Mouse (Mus musculus) midbrain, embryonic 14.5 days (tissue): ENCODE data around the gene Slc22a4. TPM values are rescaled to one million over a fixed set of nuclear protein-coding genes. Genes with fewer than 3 reads are reported as not detected.
"Not testable (repeated sequence)": the region's sequence is repeated elsewhere in the genome, so short reads cannot be mapped to it uniquely, and the experiment has no call there.

ENCODE experiments used
- ATAC-seq: fragments of 200-750 bp; cut with Nextera tagmentation; 2 replicates; pipeline ENCODE4 v1.8.0; 2017; ENCODE audit warnings: moderate number of reproducible peaks, moderate library complexity; ENCODE audit not compliant: low FRiP score, low TSS enrichment
- DNase-seq: peaks from one replicate; pipeline ENCODE4 v3.0.0-alpha.2; 2015
- H3K27ac ChIP-seq: fragments of 300-500 bp; sonication (generic); replicated peaks from 2 replicates; pipeline ENCODE4 v1.5.1; 2014; ENCODE audit warnings: mild to moderate bottlenecking, low read depth, low read length, moderate library complexity
- H3K27me3 ChIP-seq: fragments of 300-500 bp; sonication (generic); 2 replicates; pipeline ENCODE4 v1.6.1; 2014; ENCODE audit warnings: low read length, control low read depth, mixed read lengths; ENCODE audit not compliant: control insufficient read depth, insufficient read depth
- H3K36me3 ChIP-seq: fragments of 300-500 bp; sonication (generic); 2 replicates; pipeline ENCODE4 v1.6.1; 2014; ENCODE audit warnings: low read length, control low read depth; ENCODE audit not compliant: control insufficient read depth, insufficient read depth
- H3K4me1 ChIP-seq: fragments of 300-500 bp; sonication (generic); 2 replicates; pipeline ENCODE4 v1.6.1; 2014; ENCODE audit warnings: mild to moderate bottlenecking, antibody characterized with exemption, low read length, control low read depth; ENCODE audit not compliant: control insufficient read depth, insufficient read depth
- H3K4me2 ChIP-seq: fragments of 300-500 bp; sonication (generic); 2 replicates; pipeline ENCODE4 v1.6.1; 2014; ENCODE audit warnings: mild to moderate bottlenecking, low read length, moderate library complexity
- H3K4me3 ChIP-seq: fragments of 300-500 bp; sonication (generic); replicated peaks from 2 replicates; pipeline ENCODE4 v1.5.1; 2014; ENCODE audit warnings: low read depth, low read length
- H3K9ac ChIP-seq: fragments of 300-500 bp; sonication (generic); replicated peaks from 2 replicates; pipeline ENCODE4 v1.6.1; 2014; ENCODE audit warnings: mild to moderate bottlenecking, low read length, moderate library complexity
- H3K9me3 ChIP-seq: fragments of 300-500 bp; sonication (generic); 2 replicates; pipeline ENCODE4 v1.6.1; 2016; ENCODE audit warnings: low read length, control low read depth, mixed read lengths; ENCODE audit not compliant: control insufficient read depth
- WGBS: fragments of 180-500 bp; shearing (Covaris S2); extraction: QIAGEN DNeasy Blood & Tissue Kit; methylation state at CpG from one replicate; pipeline ENCODE4 v1.1.7; 2014; 5-methylcytosine and 5-hydroxymethylcytosine counted together
- polyA plus RNA-seq: library from polyadenylated mRNA; unstranded; fragments of >200 nt; fragmentation: Nextera tagmentation; extraction: Ambion mirVana; gene quantifications from 2 replicates; pipeline ENCODE4 v1.2.1, GENCODE M21; 2014

Gene Slc22a4
- polyA plus RNA-seq, 1 experiment from 2014 or later = 2.5 TPM

- Histone ChIP-seq H3K27me3 (no peaks in the 10 kb centered on the region), H3K4me2 (no peak overlapping the region), H3K27ac (no peak overlapping the region), H3K4me3 (no peak overlapping the region), H3K9me3 (no peaks in the 10 kb centered on the region), H3K36me3 (no peaks in the 10 kb centered on the region), H3K4me1 (no peaks in the 10 kb centered on the region), H3K9ac (no peak overlapping the region)
- ATAC-seq = no peak
- WGBS = 73% methylated on average over 3 of the region's 3 CpGs
- no peak for DNase-seq
Observed at GRCm38 (mm10) chr11:54004734-54005133, 23.2 kb downstream of the Slc22a4 start.

- Histone ChIP-seq H3K4me1 (no peaks in the 10 kb centered on the region), H3K27me3 (no peaks in the 10 kb centered on the region), H3K9me3 (no peaks in the 10 kb centered on the region), H3K4me2 (no peak overlapping the region), H3K4me3 (no peak overlapping the region), H3K9ac (no peak overlapping the region), H3K27ac (no peak overlapping the region), H3K36me3 (no peaks in the 10 kb centered on the region)
- ATAC-seq (no peak), DNase-seq (no peak)
- WGBS = 82% methylated on average over 9 of the region's 9 CpGs
Observed at GRCm38 (mm10) chr11:54004221-54004620, 23.7 kb downstream of the Slc22a4 start.

GRCm38 (mm10) chr11:54002761-54003717 is 24.9 kb downstream of the Slc22a4 start:
- not testable (repeated sequence) for H3K27me3 ChIP-seq, H3K9me3 ChIP-seq, H3K4me1 ChIP-seq, ATAC-seq, H3K9ac ChIP-seq, H3K4me2 ChIP-seq, H3K36me3 ChIP-seq, H3K4me3 ChIP-seq, H3K27ac ChIP-seq
- peak; percentile 87 for DNase-seq
- 50% methylated on average over 12 of the region's 12 CpGs for WGBS

GRCm38 (mm10) chr11:54002147-54002760 is 25.6 kb downstream of the Slc22a4 start:
- Histone ChIP-seq H3K4me3 (no peak overlapping the region), H3K9me3 (no peaks in the 10 kb centered on the region), H3K4me1 (no peaks in the 10 kb centered on the region), H3K36me3 (no peaks in the 10 kb centered on the region), H3K9ac (no peak overlapping the region), H3K27ac (no peak overlapping the region), H3K27me3 (no peaks in the 10 kb centered on the region), H3K4me2 (no peak overlapping the region)
- peak; percentile 81 for DNase-seq
- ATAC-seq = no peak
- WGBS = 6% methylated on average over 5 of the region's 5 CpGs

GRCm38 (mm10) chr11:53997661-53998060 is 30.2 kb downstream of the Slc22a4 start:
- Histone ChIP-seq H3K4me1 (no peaks in the 10 kb centered on the region), H3K4me2 (no peak overlapping the region), H3K27me3 (no peaks in the 10 kb centered on the region), H3K27ac (no peak overlapping the region), H3K9ac (no peak overlapping the region), H3K36me3 (no peaks in the 10 kb centered on the region), H3K9me3 (no peaks in the 10 kb centered on the region), H3K4me3 (no peak overlapping the region)
- 83% methylated on average over 2 of the region's 2 CpGs for WGBS
- ATAC-seq = no peak
- DNase-seq = no peak

GRCm38 (mm10) chr11:53992264-53992663 is 35.6 kb downstream of the Slc22a4 start:
- H3K4me2 ChIP-seq = no peak overlapping the region
- ATAC-seq = no peak
- H3K9ac ChIP-seq = no peak overlapping the region
- no peak overlapping the region for H3K27ac ChIP-seq
- H3K4me3 ChIP-seq = no peak overlapping the region
- DNase-seq = no peak
- no peaks in the 10 kb centered on the region for H3K36me3 ChIP-seq
- H3K27me3 ChIP-seq = no peaks in the 10 kb centered on the region
- no peaks in the 10 kb centered on the region for H3K9me3 ChIP-seq
- WGBS = 89% methylated on average over 4 of the region's 4 CpGs
- no peaks in the 10 kb centered on the region for H3K4me1 ChIP-seq

GRCm38 (mm10) chr11:53989232-53989631 is 38.7 kb downstream of the Slc22a4 start:
- no peak overlapping the region for H3K27ac ChIP-seq
- H3K4me2 ChIP-seq = no peak overlapping the region
- H3K4me3 ChIP-seq = no peak overlapping the region
- H3K9ac ChIP-seq = no peak overlapping the region
- ATAC-seq (no peak), DNase-seq (no peak)
- WGBS = 57% methylated on average over 1 of the region's 1 CpGs
- H3K27me3 ChIP-seq = no peaks in the 10 kb centered on the region
- H3K9me3 ChIP-seq = no peaks in the 10 kb centered on the region
- no peaks in the 10 kb centered on the region for H3K4me1 ChIP-seq
- no peaks in the 10 kb centered on the region for H3K36me3 ChIP-seq

- Histone ChIP-seq H3K4me2 (no peak overlapping the region), H3K9me3 (no peaks in the 10 kb centered on the region), H3K27me3 (no peaks in the 10 kb centered on the region), H3K4me1 (no peaks in the 10 kb centered on the region), H3K4me3 (no peak overlapping the region), H3K27ac (no peak overlapping the region), H3K9ac (no peak overlapping the region), H3K36me3 (no peaks in the 10 kb centered on the region)
- no peak for ATAC-seq
- 83% methylated on average over 4 of the region's 4 CpGs for WGBS
- no peak for DNase-seq
Observed at GRCm38 (mm10) chr11:53988081-53988480, 39.8 kb downstream of the Slc22a4 start.
